Mouse (Mus musculus): ENCODE results near the gene Tmem91. TPM values are rescaled to one million over a fixed set of nuclear protein-coding genes. Genes with fewer than 3 reads are reported as not detected.

The Tmem91 gene
- total and polyA plus RNA-seq, 3 experiments: 0.55 to 1.3 TPM; not detected in 1

DNA sequence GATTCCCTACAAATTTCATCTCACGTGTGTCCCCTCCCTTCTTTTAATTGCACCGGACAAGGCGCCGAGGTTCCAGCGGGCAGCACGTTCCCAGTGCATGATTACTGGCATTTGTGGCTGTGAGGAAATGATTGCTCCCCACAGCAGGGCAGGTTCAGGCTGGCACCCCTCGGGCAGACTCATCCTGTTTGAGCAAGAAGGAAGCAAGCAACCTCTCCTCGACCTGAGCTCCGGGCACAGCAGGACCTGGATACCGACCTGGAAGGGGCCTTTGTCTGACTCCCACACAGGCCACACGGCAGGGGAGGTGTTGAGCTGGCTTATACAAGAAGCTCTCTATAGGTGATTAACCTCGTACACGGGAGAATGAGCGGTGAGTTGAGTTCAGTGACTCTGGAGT lies 29.9 kb downstream of the Tmem91 start:
- TF ChIP-seq HCFC1 (IDR thresholded peaks at IDR 0.05; ENCODE audit: low read depth, low read length): no peak
- Histone ChIP-seq H3K79me2 (replicated peaks; ENCODE audit: control insufficient read depth, extremely low read depth, insufficient read depth, poor library complexity, severe bottlenecking) (no peaks in the 10 kb centered on the region), H3K9ac (ENCODE audit: insufficient read depth, low read depth) (no peak overlapping the region), H3K36me3 (replicated peaks in 1 of 2; ENCODE audit: control insufficient read depth in 1 of 2, insufficient read depth in 1 of 2, low read length in 1 of 2) (peaks cover 0 to 9% of the 10 kb centered on the region in 2 experiments), H3K27me3 (replicated peaks) (no peaks in the 10 kb centered on the region), H3K4me1 (ENCODE audit: control insufficient read depth in 1 of 2, insufficient read depth in 2 of 2) (peaks cover 12 to 42% of the 10 kb centered on the region in 2 experiments), H3K9me3 (replicated peaks; ENCODE audit: low read length) (no peaks in the 10 kb centered on the region), H3K4me3 (replicated peaks in 1 of 3; ENCODE audit: low read depth in 2 of 3, low read length in 2 of 3, poor library complexity in 1 of 3) (no peak overlapping the region), H3K4me2 (ENCODE audit: insufficient read depth, low read depth, poor library complexity, severe bottlenecking) (no peak overlapping the region), H3K27ac (ENCODE audit: insufficient read depth, low read depth) (no peak overlapping the region)
- dilution Hi-C loops (cut with MboI; ENCODE audit: extremely low pct_ligation_motif_present, extremely low pct_unique_long_range_greater_than_20kb, low sequenced_read_pairs) (no loop called here), in situ Hi-C loops (cut with MboI; ENCODE audit: low pct_ligation_motif_present, low pct_unique_long_range_greater_than_20kb, low sequenced_read_pairs) (no loop called here)
- DNase-seq (ENCODE audit: extremely low read depth): no peak

DNA sequence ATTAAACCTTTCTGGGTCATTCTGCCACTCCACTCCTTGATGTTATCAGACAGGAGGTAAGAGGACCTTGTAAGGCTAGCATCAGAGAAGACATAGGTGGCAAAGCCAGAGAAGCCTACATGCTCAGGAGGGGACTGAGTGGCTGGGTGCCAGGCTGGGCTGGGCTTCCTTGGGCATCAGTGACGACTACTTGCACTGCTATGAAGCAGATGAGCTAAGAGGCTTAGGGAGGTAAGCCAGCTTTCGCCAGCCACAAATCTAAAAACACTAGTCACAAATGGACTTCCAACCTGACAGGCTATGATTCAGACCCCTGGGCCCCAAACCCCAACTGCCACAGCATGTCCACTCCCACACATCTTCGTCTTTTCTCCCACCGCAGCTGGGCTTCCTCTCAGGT lies 30.3 kb downstream of the Tmem91 start:
- in situ Hi-C loops (cut with MboI; ENCODE audit: low pct_ligation_motif_present, low pct_unique_long_range_greater_than_20kb, low sequenced_read_pairs) (no loop called here), dilution Hi-C loops (cut with MboI; ENCODE audit: extremely low pct_ligation_motif_present, extremely low pct_unique_long_range_greater_than_20kb, low sequenced_read_pairs) (no loop called here)
- no peaks in the 10 kb centered on the region for H3K79me2 ChIP-seq (replicated peaks; ENCODE audit: control insufficient read depth, extremely low read depth, insufficient read depth, poor library complexity, severe bottlenecking)
- no peak for DNase-seq (ENCODE audit: extremely low read depth)
- H3K9me3 ChIP-seq (replicated peaks; ENCODE audit: low read length): no peaks in the 10 kb centered on the region
- H3K4me3 ChIP-seq (replicated peaks in 1 of 3; ENCODE audit: low read depth in 2 of 3, low read length in 2 of 3, poor library complexity in 1 of 3): no peak overlapping the region
- peaks cover 12 to 38% of the 10 kb centered on the region in 2 experiments for H3K4me1 ChIP-seq (ENCODE audit: control insufficient read depth in 1 of 2, insufficient read depth in 2 of 2)
- no peak overlapping the region for H3K27ac ChIP-seq (ENCODE audit: insufficient read depth, low read depth)
- H3K27me3 ChIP-seq (replicated peaks): no peaks in the 10 kb centered on the region
- H3K36me3 ChIP-seq (replicated peaks in 1 of 2; ENCODE audit: control insufficient read depth in 1 of 2, insufficient read depth in 1 of 2, low read length in 1 of 2): peaks cover 0 to 12% of the 10 kb centered on the region in 2 experiments
- H3K9ac ChIP-seq (ENCODE audit: insufficient read depth, low read depth): no peak overlapping the region
- TF ChIP-seq ZMIZ1 (IDR thresholded peaks at IDR 0.05; ENCODE audit: low read depth, low read length): no peak
- no peak for TF ChIP-seq KAT2A (IDR thresholded peaks at IDR 0.05; ENCODE audit: insufficient replicate concordance, low read length)
- TF ChIP-seq SMC3 (IDR thresholded peaks at IDR 0.05; ENCODE audit: low read depth, low read length): no peak
- TF ChIP-seq MEF2A (IDR thresholded peaks at IDR 0.05; ENCODE audit: borderline replicate concordance, low read depth, low read length): no peak
- TF ChIP-seq CHD2 (IDR thresholded peaks at IDR 0.05; ENCODE audit: low read length): no peak
- TF ChIP-seq SIN3A (IDR thresholded peaks at IDR 0.05; ENCODE audit: low read length): no peak
- no peak for TF ChIP-seq JUN (IDR thresholded peaks at IDR 0.05; ENCODE audit: insufficient read depth, low read depth, low read length)
- no peak for TF ChIP-seq GABPA (IDR thresholded peaks at IDR 0.05; ENCODE audit: insufficient replicate concordance, low read depth, low read length)
- no peak for TF ChIP-seq BHLHE40 (IDR thresholded peaks at IDR 0.05; ENCODE audit: low read depth, low read length)
- TF ChIP-seq MAZ (IDR thresholded peaks at IDR 0.05; ENCODE audit: low read depth, low read length): no peak
- TF ChIP-seq JUND (conservative IDR thresholded peaks at IDR 0.05; ENCODE audit: low read depth, low read length): no peak
- no peak overlapping the region for H3K4me2 ChIP-seq (ENCODE audit: insufficient read depth, low read depth, poor library complexity, severe bottlenecking)

DNA sequence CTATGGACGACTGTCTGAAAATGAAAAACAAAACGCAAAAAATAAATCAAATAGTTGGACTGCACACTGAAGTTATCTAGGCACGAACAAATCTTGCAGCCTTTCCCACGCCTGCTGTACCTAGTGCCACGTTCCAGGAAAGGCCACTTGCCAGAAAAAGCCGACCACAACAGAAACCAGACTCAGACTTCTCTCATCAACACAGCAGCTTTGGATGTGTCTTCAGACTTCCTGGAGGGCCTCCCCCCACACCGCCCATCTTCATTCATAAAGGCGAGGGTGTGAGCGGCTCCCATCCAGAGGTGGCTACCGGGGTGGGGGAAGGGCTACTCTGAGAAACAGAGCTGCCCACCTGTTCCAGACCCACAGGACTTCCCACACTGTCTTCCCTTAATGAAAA lies 30.8 kb downstream of the Tmem91 start:
- dilution Hi-C loops (cut with MboI; ENCODE audit: extremely low pct_ligation_motif_present, extremely low pct_unique_long_range_greater_than_20kb, low sequenced_read_pairs): no loop called here
- H3K4me1 ChIP-seq (ENCODE audit: control insufficient read depth in 1 of 2, insufficient read depth in 2 of 2): peaks cover 12 to 33% of the 10 kb centered on the region in 2 experiments
- H3K4me2 ChIP-seq (ENCODE audit: insufficient read depth, low read depth, poor library complexity, severe bottlenecking): no peak overlapping the region
- in situ Hi-C loops (cut with MboI; ENCODE audit: low pct_ligation_motif_present, low pct_unique_long_range_greater_than_20kb, low sequenced_read_pairs): no loop called here
- H3K27ac ChIP-seq (ENCODE audit: insufficient read depth, low read depth): no peak overlapping the region
- no peak for DNase-seq (ENCODE audit: extremely low read depth)
- TF ChIP-seq KAT2A (IDR thresholded peaks at IDR 0.05; ENCODE audit: insufficient replicate concordance, low read length) (no peak), PAX5 (IDR thresholded peaks at IDR 0.05; ENCODE audit: low read length) (no peak), ZNF384 (IDR thresholded peaks at IDR 0.05; ENCODE audit: low read depth, low read length) (no peak), GABPA (IDR thresholded peaks at IDR 0.05; ENCODE audit: insufficient replicate concordance, low read depth, low read length) (no peak)
- H3K9me3 ChIP-seq (replicated peaks; ENCODE audit: low read length): no peaks in the 10 kb centered on the region
- no peaks in the 10 kb centered on the region for H3K79me2 ChIP-seq (replicated peaks; ENCODE audit: control insufficient read depth, extremely low read depth, insufficient read depth, poor library complexity, severe bottlenecking)
- no peaks in the 10 kb centered on the region for H3K27me3 ChIP-seq (replicated peaks)
- no peak overlapping the region for H3K4me3 ChIP-seq (replicated peaks in 1 of 3; ENCODE audit: low read depth in 2 of 3, low read length in 2 of 3, poor library complexity in 1 of 3)
- H3K36me3 ChIP-seq (replicated peaks in 1 of 2; ENCODE audit: control insufficient read depth in 1 of 2, insufficient read depth in 1 of 2, low read length in 1 of 2): peaks cover 0 to 14% of the 10 kb centered on the region in 2 experiments
- H3K9ac ChIP-seq (ENCODE audit: insufficient read depth, low read depth): no peak overlapping the region
